Mouse (Mus musculus): ENCODE data around the gene Map3k6.

The Map3k6 gene

DNA sequence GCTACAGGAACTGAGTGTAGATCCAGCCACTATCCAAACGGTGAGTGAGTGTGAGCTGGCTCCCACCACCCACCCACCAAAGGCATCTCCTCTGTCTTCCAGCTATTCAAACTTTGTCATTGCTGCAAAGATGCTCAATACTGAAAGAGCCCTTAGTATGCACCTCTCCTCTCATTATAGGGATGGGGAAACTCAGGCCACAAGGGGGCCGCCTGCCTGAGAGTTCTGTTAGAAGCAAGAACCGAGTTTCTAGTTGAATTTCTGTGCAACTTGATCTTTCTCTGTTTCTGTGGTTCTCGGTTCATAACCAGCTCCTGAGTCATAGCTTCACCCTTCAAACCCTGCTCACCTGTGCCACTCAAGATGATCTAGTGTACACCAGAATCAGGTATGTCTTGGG, 11.5 kb downstream of the Map3k6 start:
- no peak for DNase-seq (ENCODE audit: low read depth, low spot score)

DNA sequence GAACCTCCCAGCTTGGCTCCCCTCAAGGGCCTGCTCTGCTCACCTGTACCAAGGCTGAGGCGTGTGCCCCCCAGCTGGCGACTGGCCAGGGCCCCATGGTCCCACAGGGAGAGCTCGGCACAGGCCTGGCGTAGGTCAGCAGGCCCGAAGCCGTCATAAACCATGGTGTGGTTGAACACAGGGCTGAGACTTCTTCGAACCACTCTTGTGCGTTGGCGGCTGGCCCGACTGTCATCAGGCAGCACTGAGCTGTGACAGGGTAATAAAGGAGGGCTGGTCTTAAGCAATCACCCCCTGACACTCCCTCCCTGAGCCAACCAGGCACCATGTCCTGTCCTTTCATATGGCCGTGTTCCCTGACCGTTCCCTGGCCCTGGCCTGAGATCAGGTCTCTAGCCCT, 12.8 kb downstream of the Map3k6 start:
- no peak for DNase-seq (ENCODE audit: low read depth, low spot score)

DNA sequence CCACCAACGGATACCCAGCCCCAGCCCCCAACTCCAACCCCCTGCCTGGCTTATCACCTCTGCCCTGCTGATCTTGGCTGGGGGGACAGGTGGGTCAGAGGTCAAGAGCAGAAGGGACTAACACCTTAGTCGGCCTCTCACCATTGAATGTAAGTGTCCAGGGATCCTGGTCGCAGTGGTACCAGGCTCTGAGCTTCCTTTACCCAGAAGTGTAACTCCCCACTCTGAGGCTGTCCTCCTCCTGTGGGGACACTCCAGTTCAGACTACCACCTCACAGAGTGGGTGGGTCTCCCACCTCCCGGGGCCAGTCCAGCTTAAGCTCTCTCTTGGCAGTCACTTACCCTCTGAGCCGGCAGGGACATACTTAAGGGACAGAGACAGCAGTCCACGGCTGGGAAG, 14.8 kb downstream of the Map3k6 start:
- DNase-seq (ENCODE audit: low read depth, low spot score) = no peak

DNA sequence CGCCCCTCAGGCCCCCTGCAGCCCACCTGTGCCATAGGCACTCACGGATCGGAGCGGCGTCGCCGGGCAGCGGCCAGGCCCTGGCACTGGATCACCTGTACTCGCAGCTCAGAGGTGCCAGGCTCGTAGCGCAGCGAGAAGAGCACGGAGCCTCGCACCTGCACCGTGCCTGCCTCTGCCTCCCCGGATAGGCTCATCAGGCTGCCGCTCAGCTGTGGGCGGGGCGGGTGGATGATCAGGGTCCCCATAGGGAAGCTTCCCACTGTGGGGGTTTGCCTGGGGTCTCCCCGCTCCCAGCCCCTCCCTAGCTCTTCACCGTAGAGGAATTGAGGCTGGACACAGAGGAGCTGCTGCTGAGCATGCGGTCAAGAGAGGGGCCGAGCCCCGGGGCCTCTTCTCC, 16.2 kb downstream of the Map3k6 start:
- no peak for DNase-seq (ENCODE audit: low read depth, low spot score)

DNA sequence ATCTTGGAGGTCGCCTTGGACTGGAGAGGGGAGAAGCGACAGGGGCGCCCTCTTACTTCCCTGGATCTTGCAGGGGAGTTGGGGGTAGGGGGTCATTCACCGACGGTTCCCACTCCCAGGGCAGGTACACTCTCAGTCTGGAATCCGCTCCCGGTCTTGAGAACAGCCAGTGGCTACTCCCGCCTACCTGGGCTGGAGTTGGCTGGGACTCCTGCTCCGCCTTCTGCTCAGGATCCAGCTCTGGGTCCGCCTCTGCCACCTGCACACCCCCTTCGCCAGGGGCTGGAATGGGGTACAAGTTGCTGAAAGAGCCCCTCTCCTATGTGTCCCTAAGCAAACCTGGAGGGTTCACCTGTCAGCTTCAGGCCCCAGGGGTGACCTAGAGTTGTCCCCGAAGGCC, 16.6 kb downstream of the Map3k6 start:
- no peak for DNase-seq (ENCODE audit: low read depth, low spot score)

DNA sequence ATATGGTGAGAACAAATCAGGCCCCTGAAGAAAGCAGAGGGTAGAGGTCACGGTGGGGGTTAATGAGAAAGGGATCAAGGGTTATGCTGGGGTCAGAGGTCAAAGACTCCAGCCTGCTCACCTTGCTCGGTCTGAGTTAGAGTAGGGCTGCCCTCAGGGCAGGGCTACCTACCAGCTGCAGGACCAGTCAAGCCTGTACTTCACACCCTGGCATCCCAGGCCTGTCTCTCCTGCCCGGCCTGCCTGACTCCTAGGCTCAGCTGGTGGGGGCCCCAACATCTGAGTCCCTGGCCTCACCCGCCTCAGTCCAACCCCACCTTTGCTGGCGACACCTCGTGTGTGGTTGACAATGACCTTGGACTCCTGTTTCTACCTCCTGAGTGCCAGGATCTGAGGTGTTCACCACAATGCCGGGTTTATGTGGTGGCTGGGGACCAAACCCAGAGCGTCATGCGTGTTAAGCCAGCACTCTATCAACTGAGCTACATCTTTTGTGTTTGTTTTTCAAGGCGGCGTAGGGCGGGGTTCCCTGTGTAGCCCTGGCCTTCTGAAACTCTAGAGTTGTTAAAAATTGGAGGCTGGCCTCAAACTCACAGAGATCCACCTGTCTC, 17.3 kb downstream of the Map3k6 start:
- no peak for DNase-seq (ENCODE audit: low read depth, low spot score)

DNA sequence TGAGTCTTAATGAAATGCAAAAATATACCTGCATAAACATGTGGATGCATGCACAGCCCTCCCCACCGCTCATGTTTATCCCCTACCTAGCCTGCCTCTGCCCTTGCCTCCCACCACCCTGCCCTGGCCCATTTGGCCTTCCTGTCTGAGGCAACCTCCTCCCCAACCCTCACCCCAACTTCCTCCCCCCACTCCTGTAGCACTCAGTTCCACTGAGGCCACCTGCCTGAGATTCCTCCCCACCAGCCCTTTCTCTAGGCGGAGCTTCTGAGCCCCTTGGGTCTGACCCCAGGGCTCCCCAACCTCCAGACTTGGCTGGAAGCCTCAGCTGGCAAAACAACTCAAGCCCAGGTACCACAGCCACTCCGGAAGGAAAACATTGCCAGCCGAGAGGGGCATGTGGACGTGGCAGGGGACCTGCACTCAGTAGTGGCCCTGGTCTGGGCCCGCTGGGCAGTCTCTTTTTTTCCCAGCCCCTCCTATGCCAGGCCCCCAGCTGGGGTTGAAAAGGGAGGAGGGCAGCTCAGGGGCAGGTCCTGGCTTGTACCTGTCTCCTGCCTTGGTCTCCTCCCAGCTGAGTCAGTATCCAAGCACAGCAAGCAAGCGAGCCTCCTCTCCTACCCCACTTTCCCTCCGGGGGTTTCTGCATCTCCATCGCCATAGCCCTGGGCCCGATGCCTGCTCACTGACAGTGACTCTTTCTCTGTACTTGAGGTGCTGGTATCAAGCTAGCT, 21.2 kb downstream of the Map3k6 start:
- no peak for DNase-seq (ENCODE audit: low read depth, low spot score)

DNA sequence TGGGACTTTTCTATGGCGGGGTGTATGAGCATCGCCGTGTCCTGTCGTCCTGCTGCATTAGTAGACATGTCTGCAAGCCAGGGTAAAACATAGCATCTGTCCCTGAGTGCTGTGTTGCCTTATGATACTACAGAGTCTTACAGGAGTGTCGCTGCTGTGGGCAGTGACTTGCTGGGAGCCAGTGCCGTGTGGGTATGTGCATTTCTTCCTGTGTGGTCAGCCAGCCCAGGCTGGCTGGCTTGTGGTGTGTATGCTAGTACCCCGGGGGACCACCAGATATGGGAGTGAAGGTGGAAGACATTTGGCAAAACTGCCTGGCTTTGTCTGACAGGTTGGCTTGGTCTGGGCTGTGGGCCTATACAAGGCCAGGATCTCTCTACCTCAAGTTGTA, 21.8 kb downstream of the Map3k6 start:
- no peak for DNase-seq (ENCODE audit: low read depth, low spot score)

DNA sequence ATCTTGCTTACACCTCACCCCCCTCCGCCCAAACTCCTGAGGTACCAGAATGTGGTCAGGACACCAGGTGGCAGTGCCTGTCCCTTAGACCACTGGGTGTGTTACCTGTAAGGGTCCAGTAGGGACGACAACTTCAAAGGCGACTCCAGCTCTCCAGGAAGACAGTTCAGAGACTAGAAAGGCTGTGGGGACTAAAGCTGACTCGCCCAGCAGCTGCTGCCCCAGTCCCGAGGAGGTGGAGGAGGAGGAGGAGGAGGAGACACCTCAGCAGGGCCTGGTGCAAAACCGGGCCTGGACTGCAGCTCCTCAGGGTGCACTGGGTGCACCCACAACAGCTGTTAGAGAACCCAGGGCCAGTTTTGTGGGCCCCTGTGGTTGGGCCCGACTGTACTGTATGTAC, 22.3 kb downstream of the Map3k6 start, which contains the start of gene Sytl1:
Gene Sytl1, minus strand, starts transcription at position 232 of the 400 bp plus-strand sequence.
- no peak for DNase-seq (ENCODE audit: low read depth, low spot score)

DNA sequence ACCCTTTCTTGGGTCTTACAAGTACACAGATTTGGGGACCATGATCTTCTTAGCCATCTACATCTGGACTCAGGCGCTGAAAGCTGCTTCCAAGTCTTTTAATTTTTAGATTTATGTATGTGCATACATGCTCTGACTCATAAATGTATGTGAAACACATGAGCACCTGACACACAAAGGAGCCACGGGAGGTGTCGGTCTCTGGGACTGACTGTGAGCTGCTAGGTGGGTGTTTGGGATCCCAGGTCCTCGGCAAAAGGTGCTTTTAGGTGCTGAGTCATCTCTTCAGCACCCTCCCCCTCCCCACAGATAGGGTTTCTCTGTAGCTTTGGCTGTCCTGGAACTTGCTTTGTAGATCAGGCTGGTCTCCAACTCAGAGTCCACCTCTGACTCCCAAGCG, 23.1 kb downstream of the Map3k6 start:
- no peak for DNase-seq (ENCODE audit: low read depth, low spot score)

DNA sequence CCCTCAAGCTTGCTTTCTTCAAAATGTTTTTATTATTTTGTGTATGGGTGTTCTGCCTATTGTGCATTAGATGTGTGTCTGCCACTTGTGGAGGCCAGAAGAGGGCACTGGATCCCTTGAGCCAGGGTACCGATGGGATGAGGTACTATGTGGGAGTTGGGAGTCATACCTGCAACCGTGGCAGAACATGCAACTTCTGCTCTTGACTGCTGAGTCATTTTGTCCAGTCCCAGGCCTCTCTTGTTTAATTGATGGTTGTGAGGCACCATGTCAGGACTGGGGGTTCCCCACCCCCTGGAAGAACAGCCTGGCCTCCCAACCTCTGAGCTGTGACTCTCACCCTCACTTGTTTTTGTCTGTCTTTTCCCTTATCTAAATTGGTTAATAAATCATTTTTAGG, 23.9 kb downstream of the Map3k6 start:
- no peak for DNase-seq (ENCODE audit: low read depth, low spot score)

DNA sequence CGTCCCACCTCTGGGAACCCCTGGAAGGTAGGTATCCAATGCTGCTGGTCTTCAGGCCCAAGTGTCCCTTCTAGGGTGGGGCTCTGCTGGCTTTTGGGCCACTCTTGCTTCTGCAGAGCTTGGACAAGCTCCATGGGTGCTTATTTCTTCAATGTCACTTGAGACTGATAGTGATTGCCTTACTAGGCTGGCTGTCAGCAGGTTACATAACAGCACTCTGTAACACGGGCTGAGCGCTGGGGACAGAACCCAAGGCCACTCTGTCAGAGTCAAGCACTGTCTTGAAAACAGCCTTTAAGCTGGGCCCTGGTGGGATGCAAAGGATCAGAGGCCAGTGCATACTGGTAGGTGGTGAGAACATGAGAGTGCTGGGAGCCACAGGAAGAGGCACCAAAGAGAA, 24.7 kb downstream of the Map3k6 start:
- DNase-seq (ENCODE audit: low read depth, low spot score) = no peak

DNA sequence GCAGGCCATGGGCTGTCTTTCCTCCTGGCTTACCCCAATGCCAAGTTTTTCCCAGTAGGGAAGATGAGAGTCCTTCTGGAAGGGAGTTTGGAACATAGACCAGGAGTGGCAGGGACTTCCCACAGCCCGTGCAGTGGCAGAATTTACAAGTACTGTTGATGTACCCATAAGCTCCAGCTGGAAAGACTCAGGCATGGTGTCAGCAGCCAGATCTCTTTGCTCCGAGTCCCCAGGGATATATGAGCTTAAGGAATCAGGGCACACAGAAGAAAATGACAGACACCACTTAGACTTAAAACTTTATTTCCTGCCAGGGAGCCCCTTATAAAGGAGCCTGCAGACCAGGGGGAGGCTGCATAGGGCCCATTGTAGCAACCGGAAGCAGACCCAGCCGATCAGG, 25.1 kb downstream of the Map3k6 start:
- no peak for DNase-seq (ENCODE audit: low read depth, low spot score)

DNA sequence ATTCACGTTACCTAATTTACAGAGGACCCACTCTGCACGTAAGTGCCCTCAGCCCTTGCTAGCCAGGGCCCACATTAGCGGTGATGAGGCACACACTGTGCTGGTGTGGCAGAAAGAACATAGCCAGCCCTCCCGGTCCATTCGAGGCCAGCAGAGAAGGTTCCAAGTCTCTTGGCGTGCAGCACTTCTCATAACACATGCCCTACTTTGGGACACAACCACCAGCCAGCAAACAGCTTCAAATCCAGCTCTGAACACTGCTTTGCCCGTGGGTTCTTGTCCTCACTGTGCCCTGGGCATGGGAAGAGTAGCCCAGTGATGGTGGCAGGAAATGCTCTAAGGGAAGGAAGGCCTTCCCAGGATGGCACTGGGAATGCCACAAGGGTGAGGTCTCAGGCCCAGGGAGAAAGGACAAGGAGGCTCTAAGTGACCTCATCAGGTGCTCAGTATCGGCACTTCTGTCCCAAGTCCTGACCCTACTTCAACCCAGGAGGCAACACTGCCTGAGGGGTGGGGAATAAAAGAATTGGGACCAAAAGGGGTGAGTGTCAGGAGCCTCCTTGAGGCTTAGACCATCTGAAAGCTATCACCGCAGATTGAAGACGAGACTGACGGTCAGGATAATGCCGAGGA, 25.7 kb downstream of the Map3k6 start:
- no peak for DNase-seq (ENCODE audit: low read depth, low spot score)

DNA sequence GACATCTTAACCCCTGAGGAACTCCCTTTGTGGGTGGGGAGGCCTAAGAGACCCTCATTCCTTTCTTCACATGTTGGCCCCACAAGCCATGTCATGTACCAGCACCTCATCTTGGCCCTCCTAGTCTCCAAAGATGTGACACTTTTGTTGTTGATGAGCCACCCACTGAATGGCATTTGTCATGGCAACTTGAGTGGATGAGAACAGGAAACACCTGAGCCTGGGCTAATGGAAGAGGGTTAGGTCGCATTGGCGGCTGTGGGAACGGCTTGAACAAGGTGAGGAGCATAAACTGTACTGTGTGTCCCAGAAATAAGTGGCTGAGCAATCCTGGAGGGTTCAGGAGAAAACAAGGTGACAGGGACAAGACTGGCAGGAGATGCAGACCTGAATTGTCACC, 28.3 kb downstream of the Map3k6 start:
- DNase-seq (ENCODE audit: low read depth, low spot score) = no peak

DNA sequence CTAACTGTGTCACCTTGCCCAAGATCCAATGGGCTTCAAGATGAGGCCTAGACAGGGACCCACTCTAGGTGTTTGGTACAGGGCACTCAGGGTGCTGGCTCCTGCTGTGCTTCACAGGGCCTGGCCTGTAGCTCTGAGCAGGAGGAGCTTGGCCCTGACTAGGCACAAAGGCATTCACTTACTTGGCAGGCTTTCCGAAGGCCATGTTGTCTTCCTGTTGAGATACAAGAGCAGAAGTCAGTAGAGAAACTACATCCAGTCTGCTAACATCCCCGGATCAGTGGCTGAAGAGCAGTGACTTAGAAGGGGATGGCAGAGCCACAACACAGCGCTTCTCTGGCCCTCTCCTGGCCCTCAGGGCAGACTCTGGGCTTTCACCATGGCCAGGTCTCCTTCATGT, 29.0 kb downstream of the Map3k6 start:
- DNase-seq (ENCODE audit: low read depth, low spot score) = no peak

DNA sequence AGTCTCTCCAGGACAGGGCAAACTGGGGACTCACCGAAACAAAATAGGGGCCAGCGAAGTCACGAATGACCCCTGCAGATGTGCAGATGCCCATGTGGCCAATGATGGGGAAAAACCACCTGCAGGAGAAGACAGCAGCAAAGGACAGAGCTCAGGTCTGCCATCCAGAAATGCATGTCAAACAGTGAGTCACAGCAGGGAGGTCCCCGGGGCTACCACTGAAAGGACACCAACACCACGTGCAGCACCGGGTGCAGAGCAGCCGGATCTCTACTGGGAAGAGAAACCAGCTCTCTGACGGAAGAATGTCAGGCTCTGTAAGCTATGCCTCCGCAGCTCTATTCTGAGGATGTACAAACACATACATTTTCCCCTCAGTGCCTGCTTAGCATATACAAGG, 30.3 kb downstream of the Map3k6 start:
- DNase-seq (ENCODE audit: low read depth, low spot score) = no peak

DNA sequence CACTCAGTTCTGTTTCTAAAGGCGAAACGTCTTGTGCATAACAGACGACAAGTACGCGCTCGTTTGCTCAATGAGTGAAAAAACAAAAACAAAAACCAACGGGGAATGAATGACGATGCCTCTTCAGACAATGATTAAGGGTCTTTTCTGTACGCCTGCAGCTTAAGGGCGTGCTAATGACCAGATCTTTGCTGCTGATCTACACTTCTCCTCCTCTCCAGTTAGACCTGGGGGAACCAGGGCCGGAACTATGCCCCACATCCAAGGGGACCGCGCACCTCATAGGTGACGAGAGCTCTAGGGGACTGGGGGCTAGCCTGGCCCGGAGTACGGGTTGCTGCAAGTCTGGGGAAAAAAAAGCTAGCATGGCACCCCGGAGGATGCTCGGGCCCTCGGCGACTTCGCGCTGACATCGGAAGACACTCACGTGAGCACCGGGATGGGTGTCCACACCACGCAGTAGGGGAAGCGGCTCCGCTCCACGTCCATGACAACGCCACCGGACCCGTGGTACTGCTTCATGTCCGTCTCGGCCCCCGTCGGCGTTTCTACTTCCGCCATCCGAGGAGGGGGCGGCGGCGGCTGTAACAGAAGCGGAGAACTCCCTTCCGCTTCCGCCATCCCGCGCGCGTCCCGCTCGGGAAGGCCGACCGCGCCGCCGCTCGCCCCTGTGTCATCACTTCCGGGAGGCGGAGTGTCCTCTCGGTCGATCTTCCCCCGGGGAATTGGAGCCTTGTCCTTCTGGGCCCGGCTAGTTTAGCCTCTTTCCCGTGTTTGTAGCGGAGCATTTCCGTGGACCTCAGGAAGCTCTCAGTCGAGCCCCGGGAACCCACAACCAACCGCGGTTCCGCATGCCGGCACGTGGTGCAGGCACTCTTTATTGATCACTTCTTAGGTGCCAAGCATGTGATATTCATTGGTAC, 36.7 kb downstream of the Map3k6 start, which contains the start of gene Tmem222:
Gene Tmem222, minus strand, starts transcription at position 689 of the 923 bp plus-strand sequence.
- peak; percentile 93 for DNase-seq (ENCODE audit: low read depth, low spot score)

DNA sequence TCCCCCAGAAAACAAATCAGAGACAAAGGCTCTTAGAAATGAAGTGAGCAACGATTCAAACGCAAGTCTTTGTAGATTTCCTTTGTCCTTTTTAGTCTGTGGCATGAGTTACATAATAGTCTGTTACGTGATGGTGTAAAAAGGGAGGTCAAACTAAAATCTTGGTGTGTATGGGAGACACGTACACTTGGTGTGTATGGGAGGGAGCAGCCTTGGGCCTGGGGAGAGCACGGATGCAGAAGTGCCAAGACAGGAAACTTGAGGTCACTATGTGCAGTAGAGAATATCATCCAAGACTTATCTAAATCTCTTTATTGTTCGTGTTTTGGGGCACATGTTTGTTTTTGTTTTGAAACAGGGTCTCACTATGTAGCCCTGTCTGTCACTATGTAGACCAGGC, 37.4 kb downstream of the Map3k6 start:
- DNase-seq (ENCODE audit: low read depth, low spot score) = no peak

DNA sequence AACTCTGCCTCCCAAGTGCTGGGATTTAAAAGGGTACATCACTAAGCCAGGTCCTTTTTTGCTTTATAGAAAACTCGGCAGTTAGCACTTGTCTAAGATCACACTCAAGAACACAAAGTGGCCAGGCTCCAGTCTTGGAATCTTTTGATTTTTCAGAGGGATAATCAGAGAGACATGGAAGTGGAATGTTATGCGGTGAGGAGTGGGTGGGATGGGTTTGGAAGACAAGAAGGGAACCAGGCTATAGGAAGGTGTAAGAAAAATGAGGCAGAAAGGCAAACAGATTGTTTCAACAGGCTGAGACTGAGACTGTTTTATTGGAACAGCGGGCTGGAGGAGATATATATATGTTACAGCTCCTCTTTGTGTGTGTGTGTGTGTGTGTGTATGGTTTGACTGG, 37.9 kb downstream of the Map3k6 start:
- no peak for DNase-seq (ENCODE audit: low read depth, low spot score)

DNA sequence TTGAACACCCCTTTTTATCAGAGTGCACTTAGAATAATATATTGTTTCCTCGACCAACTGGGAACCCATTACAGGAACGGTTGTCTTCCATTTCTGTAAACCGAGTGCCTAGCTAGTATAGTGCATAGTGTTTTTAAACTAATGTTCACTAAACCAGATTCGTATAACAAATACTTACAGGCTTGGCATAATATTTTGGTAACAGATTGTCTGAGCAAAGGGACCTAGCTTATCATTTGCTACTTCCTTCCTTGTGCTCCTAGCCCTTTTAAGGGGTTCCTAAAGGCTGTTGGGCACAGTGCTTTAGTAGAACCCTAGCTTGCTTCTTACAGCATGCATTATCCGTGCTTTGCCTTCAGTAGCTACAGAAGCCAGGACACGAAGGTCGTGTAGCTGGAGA, 40.9 kb downstream of the Map3k6 start:
- no peak for DNase-seq (ENCODE audit: low read depth, low spot score)

DNA sequence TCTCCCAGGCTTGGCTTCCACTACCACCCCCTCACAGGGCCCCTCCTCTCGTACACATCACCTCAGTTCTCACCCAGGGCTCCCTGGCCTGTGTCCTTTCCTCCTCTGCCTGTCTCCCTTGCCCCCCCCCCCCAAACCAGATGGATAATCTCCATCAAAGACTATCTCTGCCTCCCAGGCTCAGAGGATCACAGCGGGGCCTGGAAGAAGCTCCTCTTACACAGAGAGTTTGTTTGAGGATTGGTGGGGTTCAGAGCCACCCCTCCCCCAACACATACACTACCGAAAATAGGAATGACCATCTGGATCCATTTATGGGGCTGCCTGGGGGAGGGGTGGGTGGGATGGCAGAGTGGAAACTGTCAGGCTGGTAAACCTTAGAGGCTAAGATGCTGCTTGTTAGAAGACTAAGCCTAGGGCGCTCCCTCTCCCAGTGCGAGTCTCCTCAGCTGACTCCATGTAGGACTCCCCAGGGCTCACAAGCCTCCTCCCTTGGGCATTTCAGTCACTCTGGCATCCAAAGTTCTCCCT, 41.4 kb downstream of the Map3k6 start:
- peak; percentile 67 for DNase-seq (ENCODE audit: low read depth, low spot score)
